Mouse (Mus musculus): ENCODE measurements around the gene Tatdn2. TPM values are rescaled to one million over a fixed set of nuclear protein-coding genes. Genes with fewer than 3 reads are reported as not detected.

The Tatdn2 gene
- polyA plus RNA-seq (2012; rRNA removed), result 28.4 and 28.5 TPM in 2 replicates

DNA sequence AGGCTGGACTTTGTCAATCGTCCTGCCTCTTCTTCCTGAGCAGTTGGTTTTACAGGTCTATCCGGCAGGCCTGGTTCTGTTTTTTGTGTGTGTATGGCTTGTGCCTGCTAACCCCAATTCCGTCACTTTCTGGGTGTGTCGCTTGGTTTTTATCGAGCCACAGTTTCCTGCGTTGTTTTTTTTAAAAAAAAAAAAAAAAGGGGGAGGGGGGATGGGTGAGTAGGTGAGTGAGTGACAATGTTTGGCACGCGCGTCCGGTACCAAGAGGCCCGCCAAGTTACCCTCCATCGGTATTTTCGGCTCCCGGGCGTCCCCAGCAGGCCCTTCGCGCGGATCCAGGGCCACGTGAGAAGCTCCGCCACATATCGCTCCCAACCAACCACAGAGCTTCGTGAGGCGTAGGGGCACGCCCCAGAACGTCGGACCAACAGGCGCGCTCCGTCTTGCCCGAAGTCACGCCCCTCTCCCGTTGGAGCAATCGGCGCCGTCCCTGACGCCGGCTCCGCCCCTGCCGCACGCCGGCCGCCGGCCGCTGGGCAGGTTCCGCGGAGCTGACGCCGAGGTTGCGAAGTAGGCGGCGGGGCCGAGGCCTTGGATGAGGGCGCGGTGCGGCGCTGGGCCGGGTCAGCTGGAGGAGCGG is at the start of gene Tatdn2:
Gene Tatdn2 (plus strand): TSS at position 469 of the 640 bp plus-strand sequence.

DNA sequence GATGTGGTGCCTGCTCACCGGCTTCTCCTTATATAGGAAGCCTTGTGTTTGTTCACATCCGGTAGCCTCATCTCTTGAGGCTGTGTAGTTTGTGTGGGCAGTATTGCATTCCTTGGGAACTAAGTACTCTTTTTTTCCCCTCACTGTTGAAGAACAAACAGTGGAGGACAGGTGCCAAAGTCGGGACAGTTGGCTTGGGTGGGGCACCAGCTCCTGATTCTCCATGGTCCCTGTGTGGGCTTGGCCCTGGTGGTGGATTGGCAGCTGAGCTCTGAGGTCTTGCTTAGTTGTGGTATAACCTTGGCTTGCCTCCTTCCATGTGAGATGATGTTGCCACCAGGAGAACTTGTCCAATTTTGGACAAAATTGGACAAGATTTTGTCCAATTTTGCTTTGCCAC is 23.0 kb downstream of the Tatdn2 start, which contains the start of gene Ghrl:
Gene Ghrl (minus strand): TSS at position 3 of the 400 bp plus-strand sequence.

DNA sequence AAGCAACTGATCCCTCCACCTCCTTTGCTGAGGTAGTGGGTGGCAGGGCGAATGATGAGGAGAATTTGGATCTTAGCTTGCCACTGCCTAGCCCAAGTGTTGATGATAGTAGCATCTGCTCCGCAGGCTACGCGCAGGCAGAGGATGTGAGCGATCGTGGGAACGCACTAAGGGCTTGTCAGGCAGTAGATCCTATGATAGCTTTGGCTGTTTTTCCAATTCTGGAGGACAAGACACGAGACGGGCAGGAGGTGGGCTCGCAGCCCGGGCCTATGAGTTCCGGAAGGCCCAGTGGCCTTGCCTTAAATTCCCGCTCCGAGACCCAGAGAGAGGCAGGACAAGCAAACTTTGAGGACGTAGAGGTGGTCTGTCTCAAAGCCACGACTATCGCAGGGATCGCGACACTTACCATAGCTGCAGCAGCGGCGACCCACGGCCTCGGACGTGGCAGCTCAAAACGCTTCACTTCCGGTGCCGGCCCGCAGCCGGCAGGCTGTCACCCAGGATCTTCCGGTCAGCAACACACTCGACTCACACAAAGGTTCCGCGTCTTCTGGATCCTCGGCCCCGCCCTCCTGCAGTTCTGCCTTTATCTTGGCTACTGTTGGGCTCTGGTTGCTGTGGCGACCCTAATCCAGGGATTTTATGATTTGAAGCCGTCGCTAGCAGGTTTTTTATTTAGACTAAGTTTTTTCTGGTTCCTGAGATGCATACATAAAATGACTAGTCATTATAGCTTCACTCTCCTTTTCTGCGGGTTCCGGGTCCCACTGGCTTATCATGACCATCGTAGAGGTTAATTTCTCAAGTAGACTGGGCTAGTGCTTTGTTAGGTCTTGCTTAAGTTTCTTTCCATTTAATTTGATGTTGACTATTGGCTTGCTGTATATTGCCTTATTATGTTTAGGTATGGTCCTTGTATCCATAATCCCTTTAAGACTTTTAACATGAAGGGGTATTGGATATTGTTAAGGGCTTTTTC is 43.7 kb downstream of the Tatdn2 start, which contains the start of gene Sec13:
Gene Sec13 (minus strand): TSS at position 508 of the 982 bp plus-strand sequence.

Other genes starting within 250 kb of the Tatdn2 start
- gene Il17re, start 238.6 kb upstream of the Tatdn2 start, polyA plus RNA-seq (2012; rRNA removed), result 0.07 and 1.1 TPM in 2 replicates
- 3.1 and 5.9 TPM in 2 replicates for gene Il17rc, start 225.6 kb upstream of the Tatdn2 start, polyA plus RNA-seq (2012; rRNA removed)
- 38.9 and 41.5 TPM in 2 replicates for gene Creld1, start 213.8 kb upstream of the Tatdn2 start, polyA plus RNA-seq (2012; rRNA removed)
- 5.6 and 6.7 TPM in 2 replicates for gene Prrt3, start 195.1 kb upstream of the Tatdn2 start, polyA plus RNA-seq (2012; rRNA removed)
- 56.0 and 56.9 TPM in 2 replicates for gene Emc3, start 165.4 kb upstream of the Tatdn2 start, polyA plus RNA-seq (2012; rRNA removed)
- gene Fancd2, start 165.4 kb upstream of the Tatdn2 start, polyA plus RNA-seq (2012; rRNA removed), result 7.6 and 10.1 TPM in 2 replicates
- 0.05 TPM in 1 of 2 replicates, not detected in the other for gene Fancd2os, start 96.3 kb upstream of the Tatdn2 start, polyA plus RNA-seq (2012; rRNA removed)
- gene Brk1, start 92.3 kb upstream of the Tatdn2 start, polyA plus RNA-seq (2012; rRNA removed), result 234 and 239 TPM in 2 replicates
- gene Vhl, start 73.1 kb upstream of the Tatdn2 start, polyA plus RNA-seq (2012; rRNA removed), result 64.1 and 72.3 TPM in 2 replicates
- gene Irak2, start 58.6 kb upstream of the Tatdn2 start, polyA plus RNA-seq (2012; rRNA removed), result 3.2 and 5.4 TPM in 2 replicates
- 0.29 and 0.66 TPM in 2 replicates for gene Ghrl, start 22.8 kb downstream of the Tatdn2 start, polyA plus RNA-seq (2012; rRNA removed)
- gene Sec13, start 43.7 kb downstream of the Tatdn2 start, polyA plus RNA-seq (2012; rRNA removed), result 213 TPM in 2 replicates